Mouse (Mus musculus): ENCODE data around the gene Spock2.

GRCm38 (mm10) chr10:60171368-60171767, 65.3 kb downstream of the Spock2 start:
- TF ChIP-seq CTCF (IDR thresholded peaks at IDR 0.05; ENCODE audit: low read depth, low read length) (no peak), POLR2A (IDR thresholded peaks at IDR 0.05; ENCODE audit: insufficient read depth, low read length) (no peak), EP300 (IDR thresholded peaks at IDR 0.05; ENCODE audit: insufficient read depth, low read depth, low read length) (no peak)
